Mouse (Mus musculus): Measurements from ENCODE around the gene Gfpt1.
"Not testable (repeated sequence)": the region's sequence is repeated elsewhere in the genome, so short reads cannot be mapped to it uniquely, and the experiment has no call there.

Gene Gfpt1

DNA sequence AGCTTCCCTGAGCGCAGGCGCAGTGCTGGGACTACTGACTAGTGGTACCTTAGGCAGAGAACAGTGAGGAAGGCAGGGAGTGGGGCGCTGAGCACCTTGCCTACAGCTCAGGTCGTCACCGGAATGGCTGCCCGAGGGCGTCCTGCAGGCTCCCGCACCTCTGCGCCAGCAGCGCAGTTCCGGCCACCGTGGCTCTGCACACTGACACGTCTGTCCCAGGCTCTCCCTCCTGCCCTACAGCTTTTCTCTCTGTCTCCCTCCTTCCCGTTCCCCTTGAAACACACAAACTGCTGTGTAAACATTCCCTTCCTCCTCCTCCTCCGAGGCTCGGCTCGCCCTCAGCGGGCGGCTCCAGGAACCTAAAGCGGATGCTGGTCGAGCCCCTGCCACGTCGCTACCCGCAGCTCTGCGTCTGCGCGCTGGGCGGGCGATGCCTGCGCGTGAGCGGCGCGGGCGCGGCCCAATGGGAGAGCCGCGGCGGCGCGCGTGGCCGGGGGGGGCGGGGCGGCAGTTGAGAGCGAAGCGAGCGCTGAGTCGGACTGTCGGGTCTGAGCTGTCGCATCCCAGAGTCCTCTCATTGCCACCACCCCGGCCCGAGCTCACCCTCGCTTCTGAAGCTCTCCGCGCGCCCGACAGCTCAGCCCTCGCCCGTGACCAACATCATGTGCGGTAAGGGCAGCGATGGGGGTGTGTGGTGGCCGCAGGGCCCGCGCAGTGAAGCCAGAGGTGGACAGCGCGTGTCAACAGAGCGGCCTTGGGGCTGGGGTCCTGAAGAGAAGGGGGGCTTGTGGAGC is at the start of gene Gfpt1:
TSS of gene Gfpt1 (plus strand) at position 510 of the 794 bp plus-strand sequence.
- peak; percentile 96 for DNase-seq (ENCODE audit: low spot score in 2 of 2)

DNA sequence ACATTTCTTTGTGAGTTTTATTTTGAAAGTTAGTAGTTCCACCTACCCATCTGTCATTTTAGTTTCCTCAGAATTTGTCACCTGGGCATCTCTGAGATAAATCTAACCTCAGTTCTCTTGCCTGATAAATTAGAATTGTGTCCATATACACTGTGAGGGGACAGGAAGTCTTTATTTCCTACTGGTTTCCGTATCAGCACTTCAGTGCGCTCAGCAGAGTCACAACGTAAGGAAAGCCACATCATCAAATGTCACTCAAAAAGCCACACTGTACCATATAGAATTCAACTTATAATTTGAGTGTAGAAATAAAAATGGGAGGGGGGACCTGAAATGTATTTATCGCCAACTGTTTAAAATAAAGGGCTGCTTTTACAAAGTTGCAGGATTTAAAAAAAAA is 48.4 kb upstream of the Gfpt1 start:
- no peak for DNase-seq (ENCODE audit: low spot score in 2 of 2)

DNA sequence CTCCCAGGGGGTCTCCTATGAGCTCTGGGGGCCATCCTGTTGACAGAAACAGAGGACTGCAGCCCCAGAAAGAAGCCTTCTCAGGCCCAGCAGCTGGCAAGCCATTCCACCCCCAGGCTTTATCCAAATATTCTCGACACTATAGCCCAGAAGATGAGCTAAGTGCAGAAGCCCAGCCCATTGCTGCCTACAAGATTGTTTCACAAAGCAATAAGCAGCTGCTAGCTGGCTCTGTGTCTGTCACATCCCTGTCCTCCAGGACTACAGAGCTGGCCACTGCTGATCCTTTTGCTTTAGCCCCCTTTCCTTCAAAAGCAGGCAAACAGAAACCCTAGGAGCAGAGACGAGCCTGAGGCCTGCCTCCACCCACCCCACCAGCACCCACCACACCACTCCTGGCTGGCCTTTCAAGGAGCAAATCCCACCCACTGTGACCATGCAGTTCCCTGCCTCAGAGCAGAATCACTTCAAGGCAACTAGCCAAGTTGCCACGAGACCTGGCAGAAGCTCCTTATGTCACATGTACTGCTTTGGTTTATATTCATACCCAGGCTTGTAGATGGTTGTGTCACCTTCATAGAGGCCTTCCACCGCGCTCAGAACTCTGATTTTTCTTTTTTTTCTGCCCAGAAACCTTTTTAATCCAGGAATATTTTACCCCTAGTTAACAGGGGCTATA is 45.9 kb upstream of the Gfpt1 start:
- no peak for DNase-seq (ENCODE audit: low spot score in 2 of 2)

DNA sequence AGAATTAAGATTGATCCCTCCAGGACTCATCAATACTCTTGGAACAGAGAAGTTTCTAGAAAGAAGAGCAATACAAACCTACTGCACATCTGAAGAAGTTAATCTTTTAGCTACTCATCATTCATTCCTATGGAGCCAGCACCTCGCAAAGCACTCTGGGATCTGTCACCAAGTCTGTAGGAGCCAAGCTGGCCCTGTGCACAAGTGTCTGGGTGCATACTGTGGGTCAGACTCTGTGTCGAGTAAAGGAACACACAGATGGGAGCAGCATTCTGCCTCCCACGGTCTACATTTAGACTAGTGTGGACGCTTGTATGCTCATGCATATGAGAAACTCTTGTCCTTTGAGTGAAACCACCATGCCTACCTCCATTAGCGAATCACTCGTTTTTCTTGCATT is 45.3 kb upstream of the Gfpt1 start:
- no peak for DNase-seq (ENCODE audit: low spot score in 2 of 2)

DNA sequence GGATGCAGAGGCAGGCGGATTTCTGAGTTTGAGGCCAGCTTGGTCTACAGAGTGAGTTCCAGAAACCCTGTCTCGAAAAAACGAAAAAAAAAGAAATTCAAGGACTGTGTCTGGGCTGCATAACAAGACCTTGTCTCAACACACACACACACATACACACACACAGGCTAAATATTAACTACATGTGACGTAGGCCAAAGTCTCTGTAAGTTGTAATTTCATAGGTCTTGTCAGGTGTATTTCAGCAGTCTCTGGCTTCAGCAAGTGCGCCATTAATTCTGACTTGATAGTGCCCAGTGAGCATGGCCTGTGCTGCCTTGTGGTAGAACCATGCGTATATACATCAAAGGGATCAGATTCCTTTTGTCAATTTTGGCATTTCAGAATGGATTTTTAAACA is 40.7 kb upstream of the Gfpt1 start:
- no peak for DNase-seq (ENCODE audit: low spot score in 2 of 2)

DNA sequence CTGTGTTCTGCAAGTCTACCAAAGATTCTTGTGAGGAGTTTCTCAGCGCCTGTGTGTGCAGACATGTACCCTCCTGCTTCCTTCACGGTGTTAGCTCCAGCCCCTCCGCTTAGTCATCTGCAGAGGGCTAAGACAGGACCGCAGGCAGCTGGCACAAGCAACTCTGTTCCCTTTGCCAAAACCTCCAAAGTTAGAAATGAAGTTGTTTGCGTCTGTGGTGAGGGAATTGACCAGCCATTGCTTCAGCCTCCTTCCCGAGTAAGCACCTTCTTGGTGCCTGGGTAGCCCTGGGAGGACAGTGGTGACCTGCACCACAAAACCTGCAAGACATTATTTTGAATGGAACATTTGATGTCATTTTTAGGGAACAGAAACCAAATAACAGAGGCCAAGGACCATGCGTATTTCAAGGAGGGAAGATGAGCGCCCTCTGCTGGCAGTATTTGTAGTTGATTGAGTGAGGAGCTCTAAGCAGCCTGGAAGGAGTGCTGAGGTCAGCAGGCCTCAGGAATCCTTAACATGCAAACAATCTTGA is 40.1 kb upstream of the Gfpt1 start:
- DNase-seq (ENCODE audit: low spot score in 2 of 2): peak; percentile 56 to 88

DNA sequence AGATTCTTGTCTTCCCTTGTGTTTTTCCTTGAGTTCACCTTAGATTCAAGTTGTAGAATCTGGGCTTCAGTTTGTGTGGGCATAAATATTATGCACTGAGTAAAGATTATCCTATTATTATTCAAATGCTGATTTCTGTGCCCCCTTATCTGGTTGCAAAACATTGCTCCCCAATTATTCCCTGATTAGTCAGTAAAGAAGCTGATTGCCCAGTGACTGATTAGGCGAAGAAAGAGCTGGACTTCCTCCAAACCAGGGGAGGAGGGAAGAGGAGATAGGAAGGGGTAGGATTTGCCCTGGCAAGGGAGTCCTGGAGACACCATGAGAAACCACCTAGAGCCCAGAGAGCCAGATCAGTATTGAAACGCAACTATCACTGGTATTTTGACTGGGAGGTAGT is 38.5 kb upstream of the Gfpt1 start:
- no peak for DNase-seq (ENCODE audit: low spot score in 2 of 2)

DNA sequence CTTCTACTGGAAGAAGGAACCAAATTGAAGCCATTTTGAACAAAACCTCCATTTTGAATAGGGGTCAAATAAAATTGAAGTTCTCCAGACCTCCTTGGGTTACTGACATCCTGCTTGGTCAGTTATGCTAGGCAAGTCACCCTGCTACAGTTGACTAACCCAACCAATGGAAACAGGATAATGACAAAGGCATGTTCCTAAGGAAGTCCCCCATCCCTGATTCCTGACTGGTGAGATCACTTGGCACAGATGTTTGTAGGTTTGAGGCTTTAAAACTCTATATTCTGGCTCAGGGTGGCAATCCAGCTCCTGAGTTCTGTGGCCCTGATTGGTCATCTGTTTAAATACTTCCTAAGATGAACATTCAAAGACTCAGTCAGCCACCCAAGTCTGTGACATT is 37.1 kb upstream of the Gfpt1 start:
- no peak for DNase-seq (ENCODE audit: low spot score in 2 of 2)

DNA sequence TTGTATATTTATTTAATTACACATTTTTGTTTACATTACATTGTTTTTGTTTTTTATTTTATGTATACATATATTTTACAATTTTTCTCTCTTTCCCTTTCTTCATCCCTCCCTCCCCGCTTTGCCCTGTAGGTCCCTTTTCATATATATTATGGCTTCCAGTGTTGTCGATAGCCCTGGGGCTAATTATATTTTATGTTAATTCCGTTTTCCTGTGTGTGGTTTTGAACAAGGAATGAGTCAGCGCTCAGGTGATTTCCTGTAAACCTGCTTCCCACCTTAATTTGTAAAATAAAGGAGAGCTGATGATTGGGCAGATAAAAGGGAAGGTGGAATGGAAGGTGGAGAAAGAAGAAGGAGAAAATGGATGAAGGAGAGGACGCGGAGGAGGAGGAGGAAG is 33.8 kb upstream of the Gfpt1 start, which contains the start of gene Nfu1:
TSS of gene Nfu1 (plus strand) at position 350 of the 400 bp plus-strand sequence.
- no peak for DNase-seq (ENCODE audit: low spot score in 2 of 2)

DNA sequence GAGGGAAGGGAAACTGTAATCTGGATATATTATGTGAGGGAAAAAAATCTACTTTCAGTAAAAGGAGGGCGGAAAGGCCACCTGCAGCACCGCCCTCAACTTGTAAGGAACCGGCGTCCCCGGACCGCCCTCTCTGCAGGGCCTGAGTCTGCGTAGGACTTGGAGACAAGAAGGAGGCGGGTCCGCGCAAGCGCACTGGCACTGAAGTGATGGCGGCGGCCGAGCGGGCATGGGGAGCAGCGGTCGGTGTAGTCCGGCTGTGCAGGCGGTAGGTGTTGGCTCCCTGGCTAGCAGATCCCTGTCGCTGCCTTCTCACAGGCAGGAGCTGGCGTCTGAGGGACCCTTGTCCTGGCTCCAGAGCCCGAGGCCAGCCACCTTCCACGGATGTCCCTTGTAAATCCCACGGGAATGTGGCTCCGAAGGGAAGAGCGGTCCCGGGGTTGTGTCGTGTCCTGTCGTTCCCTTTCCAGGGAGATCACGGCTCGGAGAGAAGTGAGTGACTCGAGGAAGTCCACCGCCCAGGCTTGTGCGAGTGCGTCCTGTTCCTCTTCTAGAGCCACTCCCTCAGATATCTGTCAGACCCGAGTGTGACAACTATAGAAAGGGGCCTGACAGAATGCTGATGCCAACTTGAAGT is 32.8 kb upstream of the Gfpt1 start:
- DNase-seq (ENCODE audit: low spot score in 2 of 2): peak; percentile 89 to 95

DNA sequence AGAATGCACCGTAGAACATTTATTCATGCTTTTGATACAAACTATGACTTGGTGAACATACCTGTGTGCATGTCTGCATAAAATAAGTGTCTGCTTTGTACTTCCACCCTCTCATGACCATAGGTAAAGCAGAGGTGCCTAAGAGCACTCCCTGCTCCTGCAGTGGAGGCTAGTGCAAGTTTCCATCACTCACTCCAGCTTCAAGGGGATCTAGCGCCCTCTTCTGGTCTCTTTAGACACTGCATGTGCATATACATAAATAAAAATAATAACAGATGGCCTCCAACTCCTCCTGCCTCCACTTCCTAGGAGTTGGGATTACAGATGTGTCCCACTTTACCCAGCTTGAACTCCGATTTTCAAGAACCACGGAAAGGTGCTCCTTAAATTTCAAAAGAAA is 25.7 kb upstream of the Gfpt1 start:
- DNase-seq (ENCODE audit: low spot score in 2 of 2): no peak

DNA sequence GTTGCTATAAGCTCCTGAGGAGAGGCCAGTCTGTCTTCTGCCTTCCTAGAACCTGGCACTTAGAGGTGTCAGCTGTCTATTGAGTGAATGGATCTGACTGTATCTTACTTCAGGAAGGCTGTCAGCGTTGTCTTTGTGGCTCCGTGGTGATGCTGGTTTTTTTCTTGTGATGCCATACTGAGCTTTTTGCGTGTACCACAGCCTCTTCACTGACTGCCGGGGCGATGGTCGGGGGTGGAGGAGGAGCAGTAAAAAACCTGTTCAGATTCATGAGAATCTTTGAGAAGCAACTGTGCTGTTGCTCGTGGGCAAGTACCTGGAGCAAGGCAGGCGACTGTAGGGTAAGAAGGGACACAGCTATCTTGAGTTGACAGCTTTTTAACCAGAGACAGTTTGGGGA is 23.8 kb upstream of the Gfpt1 start:
- DNase-seq (ENCODE audit: low spot score in 2 of 2): no peak

DNA sequence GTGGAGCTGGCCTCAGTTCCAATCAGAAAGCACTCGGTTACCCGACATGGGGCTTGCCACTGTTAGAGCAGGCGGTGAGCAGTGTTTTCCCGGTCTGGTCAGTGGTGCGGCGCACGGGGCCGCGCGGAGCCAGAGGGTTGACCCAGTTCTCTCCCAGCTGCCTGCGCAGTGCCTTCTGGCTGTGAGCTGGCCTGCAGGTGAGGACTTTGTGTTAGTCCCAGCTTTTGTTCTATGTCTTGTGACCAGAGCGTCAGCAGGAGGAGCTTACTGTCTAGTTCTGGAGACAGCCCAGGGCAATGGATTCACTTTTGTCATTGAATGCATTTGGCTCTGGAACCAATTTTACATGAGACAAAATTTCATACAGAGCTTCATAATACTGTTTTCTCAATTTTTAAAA is 20.9 kb upstream of the Gfpt1 start:
- DNase-seq (ENCODE audit: low spot score in 2 of 2): no peak

DNA sequence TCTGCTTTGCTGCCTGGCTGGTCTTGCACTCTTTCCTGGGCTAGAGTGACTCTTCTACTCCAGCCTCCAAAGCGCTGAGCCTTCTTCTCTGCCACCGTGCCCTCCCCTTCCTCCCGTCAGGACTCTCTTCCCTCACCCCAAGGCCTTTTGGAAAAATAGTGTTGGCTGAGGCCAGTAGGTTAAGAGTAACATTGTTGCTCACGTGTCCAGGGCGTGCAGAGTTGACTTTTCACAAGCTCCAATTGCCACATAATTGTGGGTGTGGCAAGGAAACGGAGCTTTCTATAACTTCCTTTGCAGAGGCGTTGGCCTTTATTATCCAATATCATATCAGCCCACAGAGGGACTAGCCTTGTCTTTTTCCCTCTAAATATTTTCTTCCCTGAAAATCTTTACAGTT is 15.7 kb upstream of the Gfpt1 start:
- DNase-seq (ENCODE audit: low spot score in 2 of 2): no peak

DNA sequence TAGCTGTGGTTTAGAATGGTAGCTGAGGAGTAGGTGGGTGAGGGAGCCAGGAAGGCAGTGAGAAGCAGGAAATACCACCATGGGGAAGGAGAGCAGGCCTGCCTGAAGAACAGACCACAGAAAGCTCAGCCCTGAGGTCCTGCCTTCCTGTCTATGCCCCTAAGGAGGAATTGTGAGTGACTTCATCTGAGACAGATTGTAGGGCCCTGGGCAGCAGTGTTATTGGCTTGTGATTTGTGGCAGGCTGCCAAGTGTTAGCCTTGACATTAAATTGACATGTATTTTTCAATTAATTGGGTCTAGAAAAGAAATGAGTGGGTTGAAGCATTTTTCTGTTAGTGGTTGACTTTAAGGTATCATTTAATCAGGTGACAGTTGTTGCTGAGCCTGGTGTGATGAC is 13.8 kb upstream of the Gfpt1 start:
- DNase-seq (ENCODE audit: low spot score in 2 of 2): no peak

DNA sequence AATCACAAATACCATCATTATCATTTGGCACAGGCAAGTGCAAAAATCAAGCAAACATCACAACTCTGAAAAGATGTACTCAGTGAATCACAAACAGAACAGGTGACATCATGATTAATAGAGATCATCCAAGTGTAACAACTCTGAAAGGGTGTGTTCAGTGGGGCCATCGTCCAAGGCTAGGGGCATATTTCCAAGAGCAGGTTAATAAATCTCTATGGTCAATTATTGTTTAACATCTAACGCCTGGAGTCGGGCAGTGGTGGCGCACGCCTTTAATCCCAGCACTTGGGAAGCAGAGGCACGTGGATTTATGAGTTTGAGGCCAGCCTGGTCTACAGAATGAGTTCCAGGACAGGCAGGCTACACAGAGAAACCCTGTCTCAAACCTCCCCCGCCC is 11.3 kb upstream of the Gfpt1 start:
- not testable (repeated sequence) for DNase-seq (ENCODE audit: low spot score in 2 of 2)

DNA sequence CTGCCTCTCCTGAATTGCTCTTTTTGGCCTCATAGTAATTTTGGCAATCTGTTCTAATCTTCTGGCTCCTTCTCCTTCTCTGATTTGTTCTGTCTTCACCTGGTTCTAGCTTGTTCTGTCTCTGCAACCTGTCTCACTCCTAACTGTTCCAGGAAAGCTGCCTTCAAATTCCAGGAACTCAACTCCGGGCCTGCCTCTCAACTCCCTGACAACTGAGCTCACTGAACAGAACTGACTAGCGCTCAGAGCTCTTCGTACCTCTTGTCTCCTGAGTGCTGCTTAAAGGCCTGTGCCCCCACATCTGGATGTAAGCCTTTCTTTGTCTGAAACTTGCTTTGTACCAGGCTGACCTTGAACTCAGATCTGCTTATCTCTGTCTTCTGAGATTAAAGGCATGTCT is 10.2 kb upstream of the Gfpt1 start:
- DNase-seq (ENCODE audit: low spot score in 2 of 2): no peak

DNA sequence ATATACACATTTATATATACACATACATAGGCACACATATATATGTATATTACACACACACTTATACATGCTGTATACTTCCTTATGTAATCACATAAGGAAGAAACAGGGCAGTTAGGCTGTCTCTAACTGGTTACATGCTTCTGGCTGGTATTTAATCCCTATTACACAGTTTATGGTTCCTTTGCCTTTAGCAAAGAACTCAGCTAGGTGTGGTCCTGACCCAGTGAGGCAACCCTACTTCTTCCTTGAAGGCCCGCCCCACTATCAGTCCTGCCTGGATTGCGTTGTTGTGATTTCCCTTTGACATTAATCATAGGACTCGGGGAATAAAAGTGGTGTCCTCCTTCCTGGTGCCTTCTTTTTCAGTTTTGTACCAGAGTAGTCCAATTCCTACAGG is 8.3 kb upstream of the Gfpt1 start:
- no peak for DNase-seq (ENCODE audit: low spot score in 2 of 2)

DNA sequence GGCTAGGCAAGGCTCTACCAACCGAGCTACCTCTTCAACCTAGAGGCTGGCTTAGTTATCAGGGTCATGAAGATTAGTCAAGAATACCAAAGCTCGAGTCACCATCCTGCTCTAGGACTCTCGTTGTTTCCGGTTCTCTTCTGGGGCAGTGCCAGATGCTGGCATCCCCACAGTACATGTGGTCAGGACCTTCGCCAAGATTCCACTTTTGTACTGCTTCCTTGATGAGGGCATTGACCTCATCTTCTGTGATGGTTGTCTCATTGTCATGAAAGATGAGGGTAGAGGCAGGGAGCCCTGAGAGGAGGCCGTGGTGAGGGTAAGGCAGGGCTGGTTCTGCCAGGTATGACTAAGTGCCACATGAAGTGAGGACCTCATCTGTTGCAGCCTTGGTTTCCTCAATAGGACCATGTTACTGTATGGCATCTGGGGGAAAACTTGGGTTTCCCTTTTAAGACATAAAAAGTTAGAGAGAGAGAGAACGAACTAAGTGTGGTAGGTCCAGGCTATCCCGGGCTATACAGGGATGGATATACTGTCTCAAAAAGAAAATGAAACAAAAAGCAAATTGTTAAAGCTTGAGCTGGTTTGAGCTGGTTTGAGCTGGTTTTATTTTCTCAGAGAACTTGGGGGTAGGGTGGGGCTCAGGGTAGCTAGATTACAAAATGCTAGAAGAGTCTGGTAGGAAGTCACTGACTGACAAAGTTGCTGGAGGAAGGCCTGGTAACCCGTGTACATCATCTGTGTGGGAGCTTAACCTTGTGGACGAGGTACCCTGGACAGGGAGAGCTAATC is 4.6 kb upstream of the Gfpt1 start:
- DNase-seq (ENCODE audit: low spot score in 2 of 2): no peak

DNA sequence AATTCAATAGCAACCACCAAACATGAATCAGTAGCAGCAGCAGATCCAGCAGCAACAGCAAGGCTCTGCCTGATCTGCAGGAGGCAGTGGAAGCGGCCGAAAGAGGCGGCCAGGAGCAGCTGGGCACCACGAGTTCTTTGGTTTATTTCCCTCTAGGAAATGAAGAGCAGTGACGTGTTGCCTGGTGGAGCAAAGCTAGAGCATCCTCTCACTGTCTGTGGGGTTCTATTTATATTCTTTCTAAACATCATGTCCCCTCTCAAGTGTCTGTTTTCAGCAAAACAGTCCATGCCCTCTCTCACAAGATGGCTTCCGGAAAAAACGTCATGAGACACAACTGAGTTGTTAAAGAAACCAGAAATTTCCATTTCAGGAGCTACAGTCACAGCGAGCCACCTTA is 3.5 kb upstream of the Gfpt1 start:
- no peak for DNase-seq (ENCODE audit: low spot score in 2 of 2)

DNA sequence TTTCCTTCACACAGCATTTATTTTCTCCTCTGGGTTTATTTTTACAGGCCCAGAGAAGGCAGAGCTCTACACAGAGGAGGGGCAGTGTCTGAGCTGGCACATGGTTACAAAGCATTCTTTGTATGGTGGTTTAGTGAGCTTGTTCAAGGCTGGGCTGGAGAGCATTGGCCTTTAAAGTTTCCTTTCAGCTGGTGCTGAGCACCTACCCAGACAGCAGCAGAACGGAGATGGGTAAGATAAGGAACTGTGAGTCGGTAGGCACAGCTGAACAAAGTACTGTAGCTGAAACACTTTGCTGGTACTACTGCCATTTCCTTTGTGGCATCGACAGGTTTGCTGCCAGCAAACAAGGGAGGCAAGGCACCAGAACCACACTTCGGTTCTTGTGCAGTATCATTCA is 1.7 kb upstream of the Gfpt1 start:
- DNase-seq (ENCODE audit: low spot score in 2 of 2): no peak

DNA sequence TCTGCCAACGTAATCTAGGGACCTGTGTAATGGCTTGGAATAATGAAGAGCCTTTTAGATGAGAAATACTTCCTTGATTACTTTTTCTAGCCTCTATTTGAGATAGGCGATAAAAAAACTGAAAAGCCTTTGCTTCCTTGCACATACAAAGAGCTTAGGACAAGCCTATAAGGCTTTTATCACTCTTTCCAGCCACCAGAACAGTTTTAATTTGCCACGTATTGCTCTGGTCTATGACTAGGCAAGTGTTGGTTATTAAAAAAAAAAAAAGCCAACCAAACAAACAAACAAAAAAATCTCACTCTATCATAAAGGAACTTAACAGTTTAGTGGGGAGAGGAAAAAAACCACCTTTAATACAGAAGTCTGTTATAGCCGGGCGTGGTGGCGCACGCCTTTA is 1.2 kb upstream of the Gfpt1 start:
- no peak for DNase-seq (ENCODE audit: low spot score in 2 of 2)
